Mouse (Mus musculus): ENCODE data around the gene Slc25a33. TPM values are rescaled to one million over a fixed set of nuclear protein-coding genes. Genes with fewer than 3 reads are reported as not detected.

Slc25a33 gene
- polyA plus RNA-seq, 1 experiment from 2014 or later = 14.2 TPM

- ATAC-seq (ENCODE audit: low FRiP score, low TSS enrichment) = no peak
- Histone ChIP-seq H3K9ac (replicated peaks; ENCODE audit: low read length) (no peak overlapping the region), H3K4me2 (replicated peaks; ENCODE audit: low read depth, low read length) (no peak overlapping the region), H3K27me3 (ENCODE audit: insufficient read depth, low read length) (no peaks in the 10 kb centered on the region), H3K4me3 (ENCODE audit: low read length) (no peak overlapping the region), H3K4me1 (ENCODE audit: insufficient read depth, low read length) (peaks cover 20% of the 10 kb centered on the region), H3K9me3 (ENCODE audit: low read length) (no peaks in the 10 kb centered on the region), H3K36me3 (ENCODE audit: insufficient read depth, low read length) (no peaks in the 10 kb centered on the region), H3K27ac (ENCODE audit: low read length) (peak overlapping the region; percentile 54; the same call in 1 of the 2 replicates)
- 77% methylated on average over 13 of the region's 13 CpGs for WGBS
These were observed 15.5 kb upstream of the Slc25a33 start for GRCm38 (mm10) chr4:149789421-149790194.

GRCm38 (mm10) chr4:149784901-149785300, 10.8 kb upstream of the Slc25a33 start:
- no peak for ATAC-seq (ENCODE audit: low FRiP score, low TSS enrichment)
- WGBS = 89% methylated on average over 5 of the region's 5 CpGs
- H3K27me3 ChIP-seq (ENCODE audit: insufficient read depth, low read length) = no peaks in the 10 kb centered on the region
- peaks cover 21% of the 10 kb centered on the region; the same call in 1 of the 2 replicates for H3K4me1 ChIP-seq (ENCODE audit: insufficient read depth, low read length)
- H3K36me3 ChIP-seq (ENCODE audit: insufficient read depth, low read length) = no peaks in the 10 kb centered on the region
- H3K27ac ChIP-seq (ENCODE audit: low read length) = no peak overlapping the region
- H3K9me3 ChIP-seq (ENCODE audit: low read length) = no peaks in the 10 kb centered on the region
- H3K9ac ChIP-seq (replicated peaks; ENCODE audit: low read length) = no peak overlapping the region
- no peak overlapping the region for H3K4me2 ChIP-seq (replicated peaks; ENCODE audit: low read depth, low read length)
- no peak overlapping the region for H3K4me3 ChIP-seq (ENCODE audit: low read length)

DNA sequence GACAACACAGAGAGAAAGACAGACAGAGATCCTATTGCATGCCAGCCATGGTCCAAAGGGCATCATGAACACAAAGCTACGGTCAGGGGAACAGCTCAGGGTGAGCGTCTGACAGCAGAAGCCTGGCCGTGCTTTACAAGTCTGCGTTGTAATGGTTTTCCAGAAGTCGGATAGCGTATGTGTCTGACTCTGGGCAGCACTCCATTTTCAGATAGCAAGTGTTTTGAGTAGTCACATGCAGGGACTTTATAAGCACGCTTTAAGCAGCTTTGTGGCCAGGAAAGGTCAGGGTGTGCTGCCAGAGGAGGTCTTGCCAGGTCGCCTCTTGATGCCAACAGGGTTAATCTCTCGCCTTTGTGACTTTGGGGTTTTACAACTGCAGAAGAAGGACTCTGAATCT, 10.3 kb upstream of the Slc25a33 start:
- no peak overlapping the region for H3K4me2 ChIP-seq (replicated peaks; ENCODE audit: low read depth, low read length)
- whole genome bisulfite sequencing = 80% methylated on average over 9 of the region's 9 CpGs
- H3K36me3 ChIP-seq (ENCODE audit: insufficient read depth, low read length) = no peaks in the 10 kb centered on the region
- no peaks in the 10 kb centered on the region for H3K27me3 ChIP-seq (ENCODE audit: insufficient read depth, low read length)
- H3K9ac ChIP-seq (replicated peaks; ENCODE audit: low read length) = no peak overlapping the region
- H3K4me3 ChIP-seq (ENCODE audit: low read length) = no peak overlapping the region
- ATAC-seq (ENCODE audit: low FRiP score, low TSS enrichment) = no peak
- no peaks in the 10 kb centered on the region for H3K9me3 ChIP-seq (ENCODE audit: low read length)
- H3K27ac ChIP-seq (ENCODE audit: low read length) = no peak overlapping the region
- H3K4me1 ChIP-seq (ENCODE audit: insufficient read depth, low read length) = peaks cover 16% of the 10 kb centered on the region; the same call in 1 of the 2 replicates

GRCm38 (mm10) chr4:149782975-149783374, 8.9 kb upstream of the Slc25a33 start:
- H3K36me3 ChIP-seq (ENCODE audit: insufficient read depth, low read length) = no peaks in the 10 kb centered on the region
- H3K9ac ChIP-seq (replicated peaks; ENCODE audit: low read length) = no peak overlapping the region
- H3K4me3 ChIP-seq (ENCODE audit: low read length) = no peak overlapping the region
- H3K4me1 ChIP-seq (ENCODE audit: insufficient read depth, low read length) = peaks cover 15% of the 10 kb centered on the region; the same call in 1 of the 2 replicates
- H3K9me3 ChIP-seq (ENCODE audit: low read length) = no peaks in the 10 kb centered on the region
- ATAC-seq (ENCODE audit: low FRiP score, low TSS enrichment) = 0 out of 2 replicates have a peak, but pooled peaks have one; percentile 39
- H3K27me3 ChIP-seq (ENCODE audit: insufficient read depth, low read length) = no peaks in the 10 kb centered on the region
- H3K4me2 ChIP-seq (replicated peaks; ENCODE audit: low read depth, low read length) = no peak overlapping the region
- 59% methylated on average over 8 of the region's 8 CpGs for WGBS
- peak overlapping the region; percentile 78 for H3K27ac ChIP-seq (ENCODE audit: low read length)

- Histone ChIP-seq H3K4me2 (replicated peaks; ENCODE audit: low read depth, low read length) (no peak overlapping the region), H3K4me3 (ENCODE audit: low read length) (no peak overlapping the region), H3K9me3 (ENCODE audit: low read length) (no peaks in the 10 kb centered on the region), H3K4me1 (ENCODE audit: insufficient read depth, low read length) (peaks cover 20% of the 10 kb centered on the region), H3K9ac (replicated peaks; ENCODE audit: low read length) (no peak overlapping the region), H3K27ac (ENCODE audit: low read length) (no peak overlapping the region), H3K27me3 (ENCODE audit: insufficient read depth, low read length) (no peaks in the 10 kb centered on the region), H3K36me3 (ENCODE audit: insufficient read depth, low read length) (no peaks in the 10 kb centered on the region)
- WGBS = 54% methylated on average over 13 of the region's 13 CpGs
- no peak for ATAC-seq (ENCODE audit: low FRiP score, low TSS enrichment)
These were observed 6.7 kb upstream of the Slc25a33 start for GRCm38 (mm10) chr4:149780565-149781356.

GRCm38 (mm10) chr4:149779966-149780365, 5.9 kb upstream of the Slc25a33 start:
- Histone ChIP-seq H3K27me3 (ENCODE audit: insufficient read depth, low read length) (no peaks in the 10 kb centered on the region), H3K9me3 (ENCODE audit: low read length) (no peaks in the 10 kb centered on the region), H3K4me2 (replicated peaks; ENCODE audit: low read depth, low read length) (no peak overlapping the region), H3K4me3 (ENCODE audit: low read length) (no peak overlapping the region), H3K4me1 (ENCODE audit: insufficient read depth, low read length) (peaks cover 25% of the 10 kb centered on the region), H3K27ac (ENCODE audit: low read length) (no peak overlapping the region), H3K9ac (replicated peaks; ENCODE audit: low read length) (no peak overlapping the region), H3K36me3 (ENCODE audit: insufficient read depth, low read length) (no peaks in the 10 kb centered on the region)
- WGBS = 77% methylated on average over 9 of the region's 9 CpGs
- no peak for ATAC-seq (ENCODE audit: low FRiP score, low TSS enrichment)

- WGBS = 84% methylated on average over 9 of the region's 9 CpGs
- H3K4me3 ChIP-seq (ENCODE audit: low read length) = no peak overlapping the region
- peaks cover 39% of the 10 kb centered on the region for H3K4me1 ChIP-seq (ENCODE audit: insufficient read depth, low read length)
- no peaks in the 10 kb centered on the region for H3K9me3 ChIP-seq (ENCODE audit: low read length)
- no peak overlapping the region for H3K9ac ChIP-seq (replicated peaks; ENCODE audit: low read length)
- no peak overlapping the region for H3K4me2 ChIP-seq (replicated peaks; ENCODE audit: low read depth, low read length)
- no peaks in the 10 kb centered on the region for H3K36me3 ChIP-seq (ENCODE audit: insufficient read depth, low read length)
- H3K27ac ChIP-seq (ENCODE audit: low read length) = no peak overlapping the region
- no peaks in the 10 kb centered on the region for H3K27me3 ChIP-seq (ENCODE audit: insufficient read depth, low read length)
- no peak for ATAC-seq (ENCODE audit: low FRiP score, low TSS enrichment)
These were observed 3.0 kb upstream of the Slc25a33 start for GRCm38 (mm10) chr4:149777126-149777525.

GRCm38 (mm10) chr4:149775760-149776362, 1.8 kb upstream of the Slc25a33 start:
- Histone ChIP-seq H3K36me3 (ENCODE audit: insufficient read depth, low read length) (no peaks in the 10 kb centered on the region), H3K9ac (replicated peaks; ENCODE audit: low read length) (no peak overlapping the region), H3K27ac (ENCODE audit: low read length) (0 out of 2 replicates have a peak overlapping the region, but pooled peaks have one; percentile 4), H3K4me3 (ENCODE audit: low read length) (no peak overlapping the region), H3K4me2 (replicated peaks; ENCODE audit: low read depth, low read length) (0 out of 2 replicates have a peak overlapping the region, but pooled peaks have one; percentile 2), H3K9me3 (ENCODE audit: low read length) (no peaks in the 10 kb centered on the region), H3K27me3 (ENCODE audit: insufficient read depth, low read length) (no peaks in the 10 kb centered on the region), H3K4me1 (ENCODE audit: insufficient read depth, low read length) (peaks cover 37% of the 10 kb centered on the region)
- 26% methylated on average over 8 of the region's 8 CpGs for WGBS
- no peak for ATAC-seq (ENCODE audit: low FRiP score, low TSS enrichment)

DNA sequence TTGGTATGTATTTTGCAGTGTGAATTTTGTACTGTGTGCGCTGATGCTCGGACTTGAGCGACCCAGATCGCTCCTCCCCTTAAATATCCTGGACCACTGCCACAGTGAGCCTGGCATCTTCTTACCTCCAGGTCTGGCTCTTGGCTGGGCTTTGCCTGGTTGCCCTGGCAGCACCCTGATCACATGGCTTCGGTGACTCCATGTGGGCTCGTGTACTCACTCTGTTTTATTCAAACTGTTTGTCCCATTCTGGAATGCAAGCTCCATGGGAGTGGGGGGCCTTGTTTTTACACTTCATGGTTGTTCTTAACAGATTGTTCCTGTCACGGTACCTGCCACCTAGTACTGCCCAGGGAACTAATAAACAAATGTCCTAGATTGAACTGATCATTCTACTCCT, 1.3 kb upstream of the Slc25a33 start:
- H3K9me3 ChIP-seq (ENCODE audit: low read length) = no peaks in the 10 kb centered on the region
- H3K4me3 ChIP-seq (ENCODE audit: low read length) = no peak overlapping the region
- no peaks in the 10 kb centered on the region for H3K27me3 ChIP-seq (ENCODE audit: insufficient read depth, low read length)
- H3K27ac ChIP-seq (ENCODE audit: low read length) = 0 out of 2 replicates have a peak overlapping the region, but pooled peaks have one; percentile 4
- H3K9ac ChIP-seq (replicated peaks; ENCODE audit: low read length) = no peak overlapping the region
- WGBS = 56% methylated on average over 7 of the region's 7 CpGs
- no peak overlapping the region for H3K4me2 ChIP-seq (replicated peaks; ENCODE audit: low read depth, low read length)
- no peak for ATAC-seq (ENCODE audit: low FRiP score, low TSS enrichment)
- H3K36me3 ChIP-seq (ENCODE audit: insufficient read depth, low read length) = no peaks in the 10 kb centered on the region
- H3K4me1 ChIP-seq (ENCODE audit: insufficient read depth, low read length) = peaks cover 32% of the 10 kb centered on the region

All from kidney, embryonic 16.5 days (tissue).